Mouse (Mus musculus) cerebellum, adult 2 months (tissue): ENCODE measurements at regions not wholly inside any gene's neighbourhood (a gene's known extent, or its start where the extent isn't known, plus 50 kb on each side); places are given as distances from the start of the nearest gene placed in this dataset.

Experiments
- DNase-seq, 2 experiments: peaks; one replicate each; pipeline ENCODE4 v3.0.0; 2021
- H3K27ac ChIP-seq: fragments of 200-500 bp; 2 replicates; pipeline ENCODE4 v1.5.1; 2012; ENCODE audit warnings: low read length, control low read depth, inconsistent platforms; ENCODE audit not compliant: insufficient read depth
- H3K27me3 ChIP-seq: fragments of 200-500 bp; 2 replicates; pipeline ENCODE4 v1.6.1; 2012; ENCODE audit warnings: inconsistent platforms, mild to moderate bottlenecking, low read length, moderate library complexity; ENCODE audit not compliant: control insufficient read depth, insufficient read depth
- H3K4me1 ChIP-seq: fragments of 200-500 bp; 2 replicates; pipeline ENCODE4 v1.6.1; 2011; ENCODE audit warnings: low read length; ENCODE audit not compliant: control insufficient read depth, insufficient read depth
- H3K4me3 ChIP-seq: fragments of 200-500 bp; replicated peaks from 2 replicates; pipeline ENCODE3; 2011; ENCODE audit warnings: mild to moderate bottlenecking, low read depth, low read length, control low read depth; ENCODE audit not compliant: insufficient read depth
- CTCF ChIP-seq: fragments of 200-500 bp; IDR thresholded peaks from 2 replicates; pipeline ENCODE4 v1.5.1; 2011; ENCODE audit warnings: low read depth, mild to moderate bottlenecking, control low read depth, low read length, moderate library complexity, borderline replicate concordance; ENCODE audit not compliant: insufficient read depth
- POLR2A ChIP-seq: fragments of 200-500 bp; IDR thresholded peaks from 2 replicates; pipeline ENCODE4 v1.6.1; 2011; ENCODE audit warnings: low read length, control low read depth, borderline replicate concordance; ENCODE audit not compliant: insufficient read depth
- WGBS: fragments of 180-500 bp; shearing (Covaris S2); methylation state at CpG from one replicate; pipeline ENCODE4 v1.1.7; 2018; 5-methylcytosine and 5-hydroxymethylcytosine counted together

DNA sequence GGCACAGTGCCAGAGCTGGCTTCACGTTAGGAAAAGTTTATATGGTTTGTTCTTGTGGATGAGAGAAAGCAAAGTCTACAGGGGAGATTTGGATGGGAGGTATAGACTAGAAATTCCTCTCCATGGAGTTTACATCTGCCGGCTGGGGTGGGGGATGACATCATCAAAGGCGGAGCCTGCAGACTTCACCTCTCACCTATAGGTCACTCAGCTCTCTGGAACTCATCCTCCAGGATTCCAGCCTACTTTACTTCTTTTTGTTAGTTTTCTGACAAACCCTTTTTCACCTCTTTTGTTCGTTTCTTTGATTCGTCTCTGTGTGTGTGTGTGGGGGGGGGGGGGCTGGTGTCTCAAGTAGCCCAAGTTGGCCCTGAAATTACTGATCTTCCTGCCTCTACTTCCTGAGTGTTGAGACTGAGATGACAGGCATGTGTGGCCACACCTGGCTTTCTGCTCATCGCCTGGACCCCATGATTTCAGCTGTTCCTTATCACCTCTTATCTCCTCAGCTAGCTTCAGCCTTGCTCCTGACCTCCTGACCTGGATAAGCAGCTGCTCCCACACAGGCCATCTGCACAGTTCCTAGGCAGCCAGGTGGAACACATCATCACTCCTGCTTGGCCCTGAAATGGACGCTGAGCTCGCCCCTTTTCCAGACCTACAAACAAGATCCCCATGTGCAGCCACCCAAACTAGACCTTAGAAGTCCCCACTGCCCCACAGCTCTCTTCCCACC lies 504.5 kb downstream of the Zfp704 start:
- Histone ChIP-seq H3K27me3 (no peaks in the 10 kb centered on the region), H3K4me1 (no peaks in the 10 kb centered on the region), H3K4me3 (no peak overlapping the region), H3K27ac (no peak overlapping the region)
- TF ChIP-seq CTCF (no peak), POLR2A (no peak)
- no peak for DNase-seq
- 70% methylated on average over 8 of the region's 8 CpGs for WGBS

DNA sequence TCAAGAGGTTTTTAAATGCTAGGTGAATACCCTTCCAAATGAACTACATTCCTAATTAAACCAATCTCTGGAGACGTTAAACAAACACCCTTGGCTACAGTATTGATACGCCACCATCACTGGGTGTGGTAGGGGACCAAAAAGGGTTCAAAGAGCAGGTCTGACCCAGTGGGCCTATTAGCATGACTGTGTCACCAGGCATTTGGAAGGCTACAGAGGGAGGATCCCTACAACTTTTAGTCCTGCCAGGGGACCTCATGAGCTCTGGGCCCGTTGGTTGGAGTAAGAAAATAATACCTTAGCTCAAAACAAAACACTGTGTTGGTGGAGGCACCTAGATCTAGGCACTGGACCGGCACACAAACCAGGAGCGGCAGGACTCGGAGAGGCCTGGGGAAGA lies 506.4 kb downstream of the Zfp704 start:
- no peak overlapping the region for H3K4me3 ChIP-seq
- no peak overlapping the region for H3K27ac ChIP-seq
- WGBS, result 84% methylated on average over 6 of the region's 6 CpGs
- TF ChIP-seq POLR2A (no peak), CTCF (no peak)
- no peaks in the 10 kb centered on the region for H3K27me3 ChIP-seq
- DNase-seq, result no peak
- no peaks in the 10 kb centered on the region for H3K4me1 ChIP-seq

DNA sequence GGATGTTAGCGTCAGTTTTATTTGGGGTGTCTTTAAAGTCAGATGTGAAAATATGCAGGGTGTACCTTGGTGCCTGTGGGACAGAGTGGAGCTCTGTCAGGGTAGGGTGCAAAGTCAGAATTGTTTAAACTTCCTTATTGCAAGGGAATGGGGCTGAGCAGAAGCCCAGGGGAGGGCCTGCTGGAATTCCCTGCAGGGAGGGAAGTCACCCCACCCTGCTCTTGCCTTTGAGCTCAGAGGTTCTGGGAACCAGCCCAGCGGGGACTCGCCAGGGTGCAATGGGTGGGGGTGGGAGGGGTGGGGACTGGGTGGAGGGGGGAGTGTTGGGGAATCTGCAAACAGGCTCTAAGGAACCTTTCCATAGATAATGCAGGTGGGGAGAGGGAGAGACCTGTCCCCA lies 508.6 kb downstream of the Zfp704 start:
- TF ChIP-seq CTCF, result no peak
- TF ChIP-seq POLR2A, result no peak
- Histone ChIP-seq H3K27me3 (no peaks in the 10 kb centered on the region), H3K4me3 (no peak overlapping the region), H3K4me1 (no peaks in the 10 kb centered on the region), H3K27ac (no peak overlapping the region)
- WGBS, result 61% methylated on average over 3 of the region's 3 CpGs
- no peak for DNase-seq

DNA sequence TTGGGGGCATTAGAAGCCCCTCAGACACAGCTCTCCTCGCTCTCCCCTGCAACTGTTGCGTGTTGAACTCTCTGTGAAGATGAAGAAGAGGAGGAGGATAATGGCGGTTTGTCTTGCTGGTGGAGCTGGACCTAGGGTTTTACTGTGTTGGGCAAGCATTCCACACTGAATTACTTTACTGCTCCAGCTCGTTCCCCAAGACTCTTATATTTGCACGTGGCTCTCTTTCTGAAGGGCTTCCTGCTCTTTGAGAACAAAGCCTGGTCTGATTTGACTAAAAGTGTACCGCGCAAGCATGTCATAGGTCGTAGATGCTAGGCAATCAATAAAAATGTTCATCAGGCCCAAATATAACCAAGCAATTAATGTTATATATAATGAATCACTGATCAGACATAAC lies 509.1 kb downstream of the Zfp704 start:
- no peaks in the 10 kb centered on the region for H3K4me1 ChIP-seq
- no peak for DNase-seq
- no peak for TF ChIP-seq POLR2A
- no peak for TF ChIP-seq CTCF
- H3K27me3 ChIP-seq, result no peaks in the 10 kb centered on the region
- H3K4me3 ChIP-seq, result no peak overlapping the region
- H3K27ac ChIP-seq, result no peak overlapping the region
- WGBS, result 87% methylated on average over 8 of the region's 8 CpGs

DNA sequence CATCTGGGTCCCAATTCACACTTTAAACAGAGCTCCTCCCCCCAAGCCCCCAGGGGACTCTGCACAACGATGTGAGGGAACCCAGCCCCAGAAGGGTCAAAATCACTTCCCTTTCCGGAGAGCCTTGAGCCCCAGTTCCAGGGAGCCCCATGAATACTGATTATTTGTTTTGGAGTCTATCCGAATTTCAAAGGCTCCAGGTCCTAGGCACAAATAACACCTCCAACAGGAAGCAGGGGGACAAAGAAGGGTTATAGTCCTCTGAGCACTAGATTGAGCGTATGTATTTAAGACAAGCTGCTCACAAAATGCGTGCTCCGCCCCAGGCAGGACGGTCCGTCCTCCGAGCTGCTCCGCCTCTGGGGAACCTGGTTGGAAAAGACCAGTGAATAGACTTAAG lies 511.4 kb downstream of the Zfp704 start:
- DNase-seq, result no peak
- 86% methylated on average over 10 of the region's 10 CpGs for WGBS
- Histone ChIP-seq H3K27ac (no peak overlapping the region), H3K4me1 (no peaks in the 10 kb centered on the region), H3K27me3 (no peaks in the 10 kb centered on the region), H3K4me3 (no peak overlapping the region)
- no peak for TF ChIP-seq POLR2A
- no peak for TF ChIP-seq CTCF

DNA sequence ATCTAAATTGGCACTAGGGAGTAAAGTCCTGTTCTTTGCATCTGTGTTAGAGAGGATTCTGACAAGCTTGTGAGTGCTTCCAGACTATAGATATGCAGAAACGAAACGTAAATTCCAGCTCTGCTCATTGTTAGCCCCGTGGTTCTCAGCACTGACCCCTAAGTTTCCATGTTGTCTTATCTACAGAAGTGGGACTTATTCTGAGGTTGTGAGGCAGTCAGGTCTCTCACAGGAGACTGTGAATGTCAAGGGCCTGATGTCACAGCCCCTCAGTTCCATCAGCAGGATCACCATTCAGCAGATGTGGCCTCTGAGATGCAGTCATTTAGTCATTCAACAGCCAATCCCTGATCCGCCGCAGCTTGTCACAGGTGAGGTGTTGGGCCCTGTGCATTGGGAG lies 525.8 kb downstream of the Zfp704 start:
- H3K27ac ChIP-seq, result no peak overlapping the region
- no peaks in the 10 kb centered on the region for H3K4me1 ChIP-seq
- H3K4me3 ChIP-seq, result no peak overlapping the region
- H3K27me3 ChIP-seq, result no peaks in the 10 kb centered on the region; the same call in 1 of the 2 replicates
- TF ChIP-seq CTCF (no peak), POLR2A (no peak)
- WGBS, result 95% methylated on average over 5 of the region's 5 CpGs
- DNase-seq, result no peak

DNA sequence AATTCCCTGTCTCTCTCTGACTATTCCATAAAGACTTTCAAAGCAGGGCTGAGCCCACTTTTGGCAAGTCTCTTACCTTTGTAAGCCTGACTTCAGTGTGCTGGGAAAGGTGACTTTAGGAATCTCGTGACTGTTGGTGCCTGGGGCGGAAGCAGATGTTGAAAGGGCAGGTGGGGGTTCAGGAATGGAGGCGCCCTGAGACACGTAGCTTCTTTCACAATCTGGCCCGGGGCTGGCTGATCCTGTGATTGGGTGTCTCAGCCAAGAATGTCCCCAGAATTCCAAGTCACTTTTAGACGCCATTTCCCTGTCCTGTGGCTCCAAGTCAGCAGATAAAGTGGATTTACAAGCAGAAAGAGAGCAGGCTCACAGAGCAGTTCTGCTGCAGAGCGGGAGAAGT lies 527.8 kb downstream of the Zfp704 start:
- 66% methylated on average over 7 of the region's 7 CpGs for WGBS
- no peak for DNase-seq
- H3K4me3 ChIP-seq, result no peak overlapping the region
- H3K27me3 ChIP-seq, result no peaks in the 10 kb centered on the region
- no peaks in the 10 kb centered on the region for H3K4me1 ChIP-seq
- H3K27ac ChIP-seq, result no peak overlapping the region
- no peak for TF ChIP-seq POLR2A
- TF ChIP-seq CTCF, result no peak

DNA sequence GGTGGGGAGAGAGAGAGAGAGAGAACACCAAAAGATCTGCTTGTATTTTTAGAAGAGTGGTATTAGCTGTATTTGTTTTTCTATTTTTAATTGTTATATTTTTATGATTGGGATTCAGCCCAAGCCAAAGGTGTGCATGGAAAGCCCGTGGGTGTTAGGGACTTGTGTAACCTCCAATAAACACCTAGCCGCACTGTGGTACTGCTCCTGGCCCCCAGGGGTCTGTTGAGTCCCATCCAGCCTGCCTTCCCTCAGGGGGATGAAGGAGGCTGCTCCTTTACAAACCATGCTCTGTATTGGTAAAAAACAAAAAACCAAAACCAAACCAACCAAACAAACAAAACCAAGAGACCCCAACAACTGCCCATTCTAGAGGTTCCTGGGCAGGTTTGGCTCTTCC lies 531.7 kb downstream of the Zfp704 start:
- no peak for TF ChIP-seq CTCF
- no peak overlapping the region for H3K27ac ChIP-seq
- 81% methylated on average over 2 of the region's 2 CpGs for WGBS

More for the DNA sequence above, 531.7 kb downstream of the Zfp704 start:
- H3K4me1 ChIP-seq, result no peaks in the 10 kb centered on the region
- H3K27me3 ChIP-seq, result no peaks in the 10 kb centered on the region
- DNase-seq, result no peak
- no peak overlapping the region for H3K4me3 ChIP-seq
